Mouse (Mus musculus) G1E (cell line): Measurements from ENCODE around the gene Crocc.

Experiments used
- CTCF ChIP-seq: IDR thresholded peaks from 2 replicates; pipeline ENCODE4 v1.5.1; 2012; ENCODE audit warnings: low read depth, low read length, inconsistent platforms, mixed read lengths
- GATA1 ChIP-seq: IDR thresholded peaks from 2 replicates; pipeline ENCODE4 v1.6.1; 2012; ENCODE audit warnings: borderline replicate concordance, low read length, inconsistent platforms, mixed read lengths
- GATA2 ChIP-seq: IDR thresholded peaks from 2 replicates; pipeline ENCODE4 v1.6.1; 2012; ENCODE audit warnings: low read depth, low read length, inconsistent platforms, borderline replicate concordance
- TAL1 ChIP-seq: conservative IDR thresholded peaks from 2 replicates; pipeline ENCODE4 v1.6.1; 2012; ENCODE audit warnings: low read depth, low read length, inconsistent platforms, mixed read lengths

- TF ChIP-seq CTCF = no peak
- no peak for TF ChIP-seq GATA1
- TF ChIP-seq TAL1 = no peak
- no peak for TF ChIP-seq GATA2
These were observed 19.2 kb downstream of the Crocc start for GRCm38 (mm10) chr4:141041117-141041516.
